Mouse (Mus musculus) ES-Bruce4 (cell line): ENCODE data around the gene Pim3. TPM values are rescaled to one million over a fixed set of nuclear protein-coding genes. Genes with fewer than 3 reads are reported as not detected.

Experiments used
- H3K27ac ChIP-seq: 2 replicates; pipeline ENCODE4 v1.5.1; 2012; ENCODE audit warnings: low read length, inconsistent platforms; ENCODE audit not compliant: insufficient read depth
- H3K27me3 ChIP-seq: 2 replicates; pipeline ENCODE4 v1.6.1; 2012; ENCODE audit warnings: mild to moderate bottlenecking, low read length, inconsistent platforms; ENCODE audit not compliant: control insufficient read depth, poor library complexity, insufficient read depth, severe bottlenecking
- H3K36me3 ChIP-seq: 2 replicates; pipeline ENCODE4 v1.6.1; 2012; ENCODE audit warnings: inconsistent platforms, mild to moderate bottlenecking, low read length, moderate library complexity; ENCODE audit not compliant: control insufficient read depth, poor library complexity, insufficient read depth, severe bottlenecking
- H3K4me1 ChIP-seq: one replicate; pipeline ENCODE4 v1.8.1; 2011; ENCODE audit warnings: low read length; ENCODE audit not compliant: control insufficient read depth, insufficient read depth
- H3K4me3 ChIP-seq: 2 replicates; pipeline ENCODE4 v1.5.1; 2011; ENCODE audit warnings: low read depth, mild to moderate bottlenecking, low read length
- H3K9ac ChIP-seq: 2 replicates; pipeline ENCODE4 v1.6.1; 2012; ENCODE audit warnings: low read depth, mild to moderate bottlenecking, inconsistent platforms; ENCODE audit not compliant: poor library complexity, severe bottlenecking
- H3K9me3 ChIP-seq: replicated peaks from 2 replicates; pipeline ENCODE4 v1.6.1; 2012; ENCODE audit warnings: mild to moderate bottlenecking, low read length, inconsistent platforms; ENCODE audit not compliant: control insufficient read depth, poor library complexity, insufficient read depth, severe bottlenecking
- CTCF ChIP-seq: IDR thresholded peaks from one replicate; pipeline ENCODE4 v1.8.1; 2011; ENCODE audit warnings: low read depth, low read length
- EP300 ChIP-seq: IDR thresholded peaks from 2 replicates; pipeline ENCODE4 v1.6.1; 2011; ENCODE audit warnings: low read depth, low read length; ENCODE audit not compliant: insufficient read depth
- POLR2A ChIP-seq: IDR thresholded peaks from one replicate; pipeline ENCODE4 v1.8.1; 2011; ENCODE audit warnings: low read length; ENCODE audit not compliant: insufficient read depth
- polyA plus RNA-seq: library from polyadenylated mRNA; stranded (reverse); fragments of >200 nt; gene quantifications from 2 replicates; pipeline ENCODE4 v1.2.4, GENCODE M21; 2011; ENCODE audit warnings: low read depth; ENCODE audit not compliant: missing spikeins, insufficient read depth, insufficient read length

Gene Pim3
- polyA plus RNA-seq, 1 experiment = 128 TPM

DNA sequence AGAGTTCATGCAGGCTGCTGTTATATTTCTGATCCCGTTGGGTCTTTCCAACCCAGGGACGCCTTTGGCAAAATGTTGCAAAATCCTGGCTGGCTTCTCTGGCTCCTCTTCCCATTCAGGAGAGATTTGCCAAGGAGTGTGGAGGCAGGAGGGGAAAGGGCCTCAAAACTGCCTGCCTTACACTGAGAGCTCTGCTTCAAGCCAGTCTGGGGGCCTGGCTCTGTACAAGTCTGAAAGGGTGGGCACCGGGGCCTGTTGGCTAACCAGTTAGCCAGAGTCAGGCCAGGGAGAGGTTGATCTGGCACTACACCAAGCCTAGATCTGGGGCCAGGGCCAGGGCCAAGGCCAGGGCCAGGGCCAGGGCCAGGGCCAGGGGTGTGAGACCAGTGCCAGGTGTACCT, 3.8 kb upstream of the Pim3 start:
- Histone ChIP-seq H3K9me3 (no peaks in the 10 kb centered on the region), H3K27ac (no peak overlapping the region), H3K4me1 (peaks cover 12% of the 10 kb centered on the region), H3K36me3 (peaks cover 4% of the 10 kb centered on the region), H3K9ac (no peak overlapping the region), H3K4me3 (no peak overlapping the region), H3K27me3 (no peaks in the 10 kb centered on the region)
- no peak for TF ChIP-seq EP300
- no peak for TF ChIP-seq POLR2A
- no peak for TF ChIP-seq CTCF

DNA sequence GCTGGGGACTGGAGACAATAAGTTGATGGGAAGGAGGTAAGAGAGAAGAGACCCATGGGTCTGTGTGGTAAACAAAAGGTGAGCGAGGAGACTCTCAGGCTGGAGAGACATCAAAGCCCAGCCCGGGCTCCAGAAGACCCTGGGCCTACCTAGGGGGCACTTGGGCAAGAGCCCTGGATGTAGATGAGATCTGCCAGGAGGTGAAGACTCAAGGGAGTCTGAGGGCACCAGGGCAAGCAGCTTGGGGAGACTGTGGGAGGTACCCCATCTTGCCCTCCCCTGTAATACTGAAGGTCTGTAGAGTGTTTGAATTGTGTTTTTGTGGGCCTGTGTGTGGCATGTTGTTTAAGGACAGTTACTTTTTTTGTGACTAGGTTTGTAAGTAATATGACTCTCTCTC, 3.3 kb upstream of the Pim3 start:
- Histone ChIP-seq H3K27ac (no peak overlapping the region), H3K36me3 (peaks cover 10% of the 10 kb centered on the region), H3K9me3 (no peaks in the 10 kb centered on the region), H3K4me3 (no peak overlapping the region), H3K9ac (no peak overlapping the region), H3K27me3 (no peaks in the 10 kb centered on the region), H3K4me1 (peaks cover 10% of the 10 kb centered on the region)
- TF ChIP-seq POLR2A = no peak
- TF ChIP-seq CTCF = no peak
- TF ChIP-seq EP300 = no peak

DNA sequence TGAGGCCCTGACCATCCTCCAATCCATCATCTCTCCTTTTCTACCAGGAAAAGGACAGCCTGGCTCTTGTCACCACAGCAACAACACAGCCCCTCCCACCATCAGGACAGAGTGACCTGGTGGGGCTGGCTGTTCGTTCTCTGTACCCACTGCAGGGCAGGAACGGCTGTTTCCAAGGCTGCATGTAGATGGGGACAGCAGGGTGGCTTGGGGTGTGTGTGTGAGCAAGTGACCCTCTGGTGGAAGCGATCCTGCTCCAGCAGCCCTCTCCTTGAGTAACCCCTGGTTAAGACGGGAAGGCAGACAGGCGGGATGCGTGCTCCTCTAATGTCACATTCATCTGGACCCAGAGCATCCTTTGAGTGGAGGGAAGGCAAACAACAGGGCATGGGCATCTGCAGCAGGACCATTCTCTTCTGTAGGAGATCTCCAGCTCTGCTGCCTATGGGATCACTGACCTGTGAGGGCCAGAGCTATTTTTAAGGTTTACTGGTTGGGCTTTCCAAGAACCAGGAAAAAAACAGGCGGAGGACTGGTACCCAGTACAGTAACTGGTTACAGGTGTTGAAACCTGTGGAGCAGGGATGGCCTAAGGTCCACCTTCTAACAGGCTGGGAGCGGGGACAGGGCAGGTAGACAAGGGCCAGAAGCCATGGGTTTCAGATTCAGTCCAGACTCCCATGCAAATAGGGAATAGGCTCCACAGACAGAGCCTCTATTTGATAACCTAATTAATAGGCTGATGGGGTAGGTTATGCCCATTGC, 2.6 kb upstream of the Pim3 start:
- peaks cover 14% of the 10 kb centered on the region for H3K36me3 ChIP-seq
- H3K9me3 ChIP-seq = no peaks in the 10 kb centered on the region
- no peak overlapping the region for H3K9ac ChIP-seq
- no peaks in the 10 kb centered on the region for H3K27me3 ChIP-seq
- peaks cover 5% of the 10 kb centered on the region for H3K4me1 ChIP-seq
- no peak overlapping the region for H3K27ac ChIP-seq
- H3K4me3 ChIP-seq = no peak overlapping the region
- no peak for TF ChIP-seq POLR2A
- no peak for TF ChIP-seq CTCF
- no peak for TF ChIP-seq EP300

DNA sequence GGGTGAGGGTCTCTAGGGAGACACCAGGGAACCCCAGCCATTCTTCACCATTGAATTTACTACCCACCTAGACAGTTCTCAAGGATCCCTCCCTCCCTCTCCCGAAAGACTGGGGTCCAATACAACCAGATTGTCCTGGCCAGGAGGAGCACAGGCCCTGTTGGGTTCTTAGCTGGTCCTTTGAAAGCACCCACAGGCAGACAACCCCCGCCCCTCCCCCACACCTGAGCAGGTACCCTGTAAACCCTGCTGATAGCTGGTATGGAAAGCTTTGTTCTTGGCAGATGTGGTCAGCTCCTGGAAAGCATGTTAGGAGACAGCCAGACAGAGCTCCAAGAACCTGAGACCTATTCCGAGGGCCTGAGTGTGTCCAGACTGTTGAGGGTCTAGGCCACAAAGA, 1.2 kb upstream of the Pim3 start:
- Histone ChIP-seq H3K4me3 (no peak overlapping the region), H3K36me3 (peaks cover 28% of the 10 kb centered on the region), H3K4me1 (no peaks in the 10 kb centered on the region), H3K27me3 (no peaks in the 10 kb centered on the region), H3K9ac (no peak overlapping the region), H3K27ac (no peak overlapping the region), H3K9me3 (no peaks in the 10 kb centered on the region)
- TF ChIP-seq POLR2A (no peak), EP300 (no peak), CTCF (no peak)

DNA sequence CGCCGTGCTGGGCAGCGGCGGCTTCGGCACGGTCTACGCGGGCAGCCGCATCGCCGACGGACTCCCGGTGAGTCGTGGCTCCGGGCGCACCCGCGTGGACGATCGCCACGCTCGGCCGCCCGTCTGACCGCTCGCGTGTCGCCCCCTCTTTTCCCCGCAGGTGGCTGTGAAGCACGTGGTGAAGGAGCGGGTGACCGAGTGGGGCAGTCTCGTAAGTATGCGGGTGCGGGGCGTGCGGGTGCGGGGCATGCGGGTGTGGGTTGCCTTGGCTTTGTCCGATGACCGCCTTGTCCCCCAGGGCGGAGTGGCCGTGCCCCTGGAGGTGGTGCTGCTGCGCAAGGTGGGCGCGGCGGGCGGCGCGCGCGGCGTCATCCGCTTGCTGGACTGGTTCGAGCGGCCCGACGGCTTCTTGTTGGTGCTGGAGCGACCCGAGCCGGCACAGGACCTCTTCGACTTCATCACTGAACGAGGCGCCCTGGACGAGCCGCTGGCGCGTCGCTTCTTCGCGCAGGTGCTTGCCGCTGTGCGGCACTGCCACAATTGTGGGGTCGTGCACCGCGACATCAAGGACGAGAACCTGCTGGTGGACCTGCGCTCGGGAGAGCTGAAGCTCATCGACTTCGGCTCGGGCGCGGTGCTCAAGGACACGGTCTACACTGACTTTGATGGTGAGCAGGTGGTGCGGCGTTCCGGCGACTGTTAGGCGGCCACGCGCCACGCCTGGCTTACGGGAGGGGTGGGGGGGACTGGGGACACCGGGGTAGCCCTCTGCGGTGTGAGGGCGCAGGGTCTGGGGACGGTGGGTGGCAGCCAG, 1.1 kb downstream of the Pim3 start:
- H3K36me3 ChIP-seq = peaks cover 28% of the 10 kb centered on the region
- H3K4me1 ChIP-seq = peaks cover 6% of the 10 kb centered on the region
- H3K9me3 ChIP-seq = no peaks in the 10 kb centered on the region
- peak overlapping the region; percentile 88 for H3K4me3 ChIP-seq
- peak overlapping the region; percentile 95 for H3K9ac ChIP-seq
- no peaks in the 10 kb centered on the region for H3K27me3 ChIP-seq
- H3K27ac ChIP-seq = peak overlapping the region; percentile 23
- TF ChIP-seq EP300 = no peak
- TF ChIP-seq CTCF = no peak
- no peak for TF ChIP-seq POLR2A

DNA sequence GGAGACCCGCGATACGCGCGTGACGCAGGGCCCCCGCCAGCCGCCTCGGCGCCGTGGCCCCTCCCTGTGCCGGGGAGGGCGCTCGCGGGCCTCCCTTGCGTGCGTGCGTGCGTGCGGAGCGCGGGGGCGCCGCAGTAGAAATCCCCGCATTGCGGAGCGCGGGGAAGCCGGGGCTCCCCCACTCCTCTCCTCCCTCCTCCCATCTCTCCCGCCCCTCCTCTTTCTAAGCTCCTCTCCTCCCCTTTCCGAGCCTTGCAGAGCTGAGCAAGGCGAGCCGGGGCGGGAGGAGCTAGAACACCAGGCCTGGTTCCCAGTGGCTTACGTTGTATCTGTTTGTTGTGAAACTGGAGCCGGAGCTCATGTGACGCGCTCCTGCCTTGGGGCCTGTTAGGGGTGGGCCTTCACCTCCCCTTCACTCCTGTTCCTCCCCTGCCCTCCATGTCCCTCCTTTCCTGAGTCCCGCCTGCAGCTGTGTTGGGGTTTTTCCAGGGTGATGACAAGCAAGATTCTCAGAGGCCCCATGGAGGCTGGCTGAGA, 1.8 kb downstream of the Pim3 start:
- Histone ChIP-seq H3K9me3 (no peaks in the 10 kb centered on the region), H3K27me3 (no peaks in the 10 kb centered on the region), H3K36me3 (peaks cover 28% of the 10 kb centered on the region), H3K9ac (peak overlapping the region; percentile 95), H3K4me3 (peak overlapping the region; percentile 88), H3K4me1 (peaks cover 10% of the 10 kb centered on the region), H3K27ac (peak overlapping the region; percentile 99)
- TF ChIP-seq POLR2A = peak; percentile 24
- TF ChIP-seq CTCF = no peak
- peak; percentile 89 for TF ChIP-seq EP300
